Mouse (Mus musculus) effector memory CD4-positive, alpha-beta T cell, adult 7 months (primary cell): ENCODE measurements around the gene Adarb1. TPM values are rescaled to one million over a fixed set of nuclear protein-coding genes. Genes with fewer than 3 reads are reported as not detected.

Experiments used
- polyA plus RNA-seq: library from polyadenylated mRNA; unstranded; fragments of 100-300 nt; shearing (Covaris generic); gene quantifications from one replicate; pipeline ENCODE4 v1.2.1, GENCODE M21; 2017

Gene Adarb1
- 1.3 TPM for polyA plus RNA-seq

GRCm38 (mm10) chr10:77418138-77418537, at the start of gene Adarb1:
Gene Adarb1 (minus strand): TSS chr10:77418270.

DNA sequence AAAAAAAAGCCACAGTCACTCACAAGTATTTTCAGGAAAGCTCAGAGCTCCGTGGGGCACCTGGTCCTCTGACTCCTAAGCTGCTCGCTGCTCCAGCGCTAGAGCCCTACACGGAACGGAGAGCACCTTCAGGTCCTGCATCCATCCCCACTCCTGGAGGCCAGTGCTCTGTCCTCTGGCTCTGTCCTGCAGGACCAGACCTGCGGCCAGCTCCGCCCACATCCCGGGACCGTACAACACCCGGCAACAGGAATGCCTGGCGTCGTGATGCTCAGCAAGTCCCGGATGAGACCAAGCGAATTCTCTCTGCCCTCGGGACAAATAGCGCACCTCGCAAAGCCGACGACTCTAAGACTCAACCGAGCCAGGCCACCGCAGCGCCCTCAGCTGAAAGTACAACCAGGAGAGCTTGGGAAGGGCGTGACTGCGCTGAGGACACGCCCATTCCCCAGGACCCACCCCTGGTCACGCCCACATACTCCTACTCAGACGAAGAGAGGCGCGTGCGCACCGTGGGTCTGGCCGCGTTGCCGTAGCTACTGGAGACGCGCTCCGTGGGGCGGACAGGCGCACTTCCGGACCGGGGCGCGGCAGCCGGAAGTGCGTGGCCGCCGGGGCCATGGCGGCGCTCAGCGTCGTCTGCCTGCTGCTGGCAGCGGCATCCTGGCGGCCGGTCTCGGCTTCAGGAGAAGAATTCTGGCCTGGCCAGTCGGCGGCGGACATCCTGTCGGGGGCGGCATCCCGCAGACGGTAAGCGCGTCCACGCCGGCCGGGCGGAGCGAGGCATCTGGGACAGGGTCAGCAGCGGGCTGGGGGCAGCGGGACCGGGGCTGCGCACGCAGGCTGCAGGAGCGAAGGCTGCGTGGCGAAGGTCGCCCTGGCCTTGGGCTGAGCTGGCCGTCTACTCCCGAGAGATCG, 159.1 kb downstream of the Adarb1 start, which contains the start of gene Pofut2:
Gene Pofut2, plus strand, starts transcription at position 515 of the 918 bp plus-strand sequence.

Other genes with a start within 250 kb of the Adarb1 start
- 46.2 TPM for gene Pofut2, start 159.1 kb downstream of the Adarb1 start, polyA plus RNA-seq
- 27.1 TPM for gene Fam207a, start 97.5 kb upstream of the Adarb1 start, polyA plus RNA-seq
- gene Itgb2, start 112.0 kb upstream of the Adarb1 start, polyA plus RNA-seq: 617 TPM
- gene Pttg1ip, start 163.4 kb upstream of the Adarb1 start, polyA plus RNA-seq: 91.7 TPM
- 96.7 TPM for gene Sumo3, start 187.8 kb upstream of the Adarb1 start, polyA plus RNA-seq
- not detected for gene Gm49325, start 187.9 kb upstream of the Adarb1 start, polyA plus RNA-seq
- gene Ube2g2, start 204.0 kb upstream of the Adarb1 start, polyA plus RNA-seq: 65.3 TPM